Mouse (Mus musculus) ovary, postnatal 36 days (tissue): ENCODE results near the gene Tmem270.

Source experiments
- DNase-seq: peaks from one replicate; pipeline ENCODE4 v3.0.0; 2022; ENCODE audit warnings: low spot score, mixed read lengths

Gene Tmem270

GRCm38 (mm10) chr5:134887447-134888335, 18.8 kb downstream of the Tmem270 start:
- peak; percentile 19 for DNase-seq

- DNase-seq: peak; percentile 16
These were observed 23.5 kb downstream of the Tmem270 start for GRCm38 (mm10) chr5:134883077-134883476.

GRCm38 (mm10) chr5:134876801-134877200, 29.7 kb downstream of the Tmem270 start:
- DNase-seq: no peak

DNA sequence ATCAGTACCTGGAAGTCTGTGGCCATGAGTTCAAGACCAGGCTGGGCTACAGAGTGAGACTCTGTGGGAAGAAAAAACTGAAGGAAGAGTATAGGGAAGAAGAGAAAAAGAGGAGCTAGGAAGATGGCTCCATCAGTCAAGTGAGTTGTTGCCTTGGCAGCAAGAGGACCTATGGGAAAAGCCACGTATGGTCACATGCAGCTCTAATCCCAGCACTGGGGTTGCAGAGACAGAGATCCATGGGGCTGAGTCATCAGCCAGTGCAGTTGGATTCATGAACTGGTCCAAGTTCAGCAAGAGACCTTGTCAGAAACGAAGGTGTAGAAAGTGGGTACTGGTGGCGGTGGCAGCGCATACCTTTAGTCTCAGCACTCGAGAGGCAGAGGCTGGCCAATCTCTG, 31.3 kb downstream of the Tmem270 start:
- no peak for DNase-seq

GRCm38 (mm10) chr5:134873956-134874879, 32.3 kb downstream of the Tmem270 start:
- peak; percentile 42 for DNase-seq

GRCm38 (mm10) chr5:134873034-134873433, 33.5 kb downstream of the Tmem270 start:
- DNase-seq: no peak

GRCm38 (mm10) chr5:134872597-134872996, 33.9 kb downstream of the Tmem270 start:
- DNase-seq: no peak

DNA sequence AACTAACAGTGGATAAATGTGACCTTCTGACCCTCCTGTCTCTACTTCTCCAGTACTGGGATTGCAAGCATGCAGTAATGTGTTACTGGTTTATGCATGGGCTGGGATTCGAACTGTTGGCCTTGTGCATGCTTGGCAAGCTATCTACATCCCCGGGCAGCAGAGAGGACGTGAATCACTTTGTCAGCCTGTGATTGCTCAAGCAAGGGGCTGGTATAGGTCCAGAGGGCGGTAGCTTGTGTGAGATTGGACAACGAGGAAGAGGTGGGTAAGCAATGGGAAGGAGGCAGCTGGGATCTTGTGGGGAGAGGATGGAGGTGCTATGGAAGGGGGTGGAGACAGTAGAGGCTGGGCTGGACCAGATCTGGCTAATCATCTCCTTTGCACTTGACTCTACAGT, 38.0 kb downstream of the Tmem270 start:
- no peak for DNase-seq

DNA sequence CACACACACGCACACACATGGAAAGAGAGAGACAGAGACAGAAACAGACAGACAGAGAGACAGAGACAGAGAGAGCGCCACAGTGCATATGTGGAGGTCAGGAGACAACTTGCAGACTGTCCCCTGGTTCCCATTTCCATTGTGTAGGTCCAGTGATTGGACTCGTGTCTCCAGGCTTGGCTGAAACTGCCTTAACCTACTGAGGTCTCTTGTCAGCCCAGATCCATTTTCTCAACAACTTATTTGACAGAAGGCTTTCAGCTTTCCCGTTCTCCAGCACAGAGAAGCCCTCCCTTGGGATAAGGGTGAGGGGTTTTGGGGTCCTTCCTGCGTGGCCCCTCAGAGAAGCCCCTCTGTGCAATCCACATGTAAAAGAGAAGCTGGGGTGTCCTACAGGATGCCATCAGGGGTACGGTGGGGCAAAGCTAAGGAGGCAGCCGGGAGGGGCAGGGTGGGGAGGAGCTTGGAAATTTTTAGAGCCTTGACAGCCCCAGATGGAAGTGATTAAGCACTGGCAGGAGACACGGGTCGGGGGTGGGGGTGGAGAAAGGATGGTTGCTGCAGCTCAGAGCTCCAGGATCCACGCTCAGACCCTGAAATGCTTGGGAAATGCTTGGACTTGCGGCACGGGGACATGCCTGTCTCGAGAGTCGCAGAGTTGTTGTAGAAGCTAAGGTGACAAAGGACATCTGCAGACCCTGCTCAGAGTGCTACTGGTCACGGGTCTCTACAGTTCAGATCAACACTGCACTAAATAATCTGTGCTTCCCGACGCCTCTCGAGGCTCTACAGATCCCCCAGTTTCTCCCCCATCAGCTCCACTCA, 39.0 kb downstream of the Tmem270 start:
- DNase-seq: no peak

DNA sequence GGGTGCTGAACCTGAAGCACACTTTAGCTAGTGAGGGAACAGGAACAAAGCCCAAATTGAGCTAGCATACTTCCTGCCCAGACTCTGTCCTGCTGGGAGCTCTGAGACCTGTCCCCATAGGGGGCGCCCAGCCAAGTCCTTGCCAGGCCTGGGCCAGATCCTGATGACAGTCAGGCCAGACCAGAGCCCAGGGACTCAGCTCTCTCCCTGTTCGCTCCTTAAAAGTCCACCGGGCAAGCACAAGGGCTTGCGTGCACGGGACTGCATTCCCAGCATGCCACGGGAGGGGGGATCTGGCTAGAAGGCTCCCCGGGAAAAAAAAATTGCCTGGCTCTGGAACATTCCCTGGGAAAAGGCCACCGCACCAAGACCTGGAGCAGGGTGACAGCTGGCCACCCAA, 41.4 kb downstream of the Tmem270 start:
- DNase-seq: peak; percentile 28

- DNase-seq: no peak
These were observed 44.5 kb downstream of the Tmem270 start for GRCm38 (mm10) chr5:134861902-134862497.

DNA sequence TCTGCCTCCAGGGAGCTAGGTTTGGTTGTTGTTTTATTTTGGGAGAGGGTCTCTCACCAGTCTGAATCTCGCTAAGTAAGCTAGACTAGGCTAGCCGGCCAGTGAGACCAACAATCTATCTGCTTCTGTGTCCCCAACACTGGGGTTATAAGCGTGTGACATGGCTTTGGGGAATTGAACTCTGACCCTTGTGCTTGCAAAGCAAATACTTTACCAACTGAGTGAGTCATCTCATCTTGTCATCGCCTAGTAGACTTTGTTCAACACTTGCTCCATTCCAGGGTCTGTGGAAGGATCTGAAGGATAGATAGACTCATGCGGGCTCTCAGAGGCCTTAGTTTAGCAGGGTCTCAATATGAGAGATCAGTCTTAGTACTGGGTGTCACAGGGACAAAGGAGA, 47.3 kb downstream of the Tmem270 start:
- no peak for DNase-seq

DNA sequence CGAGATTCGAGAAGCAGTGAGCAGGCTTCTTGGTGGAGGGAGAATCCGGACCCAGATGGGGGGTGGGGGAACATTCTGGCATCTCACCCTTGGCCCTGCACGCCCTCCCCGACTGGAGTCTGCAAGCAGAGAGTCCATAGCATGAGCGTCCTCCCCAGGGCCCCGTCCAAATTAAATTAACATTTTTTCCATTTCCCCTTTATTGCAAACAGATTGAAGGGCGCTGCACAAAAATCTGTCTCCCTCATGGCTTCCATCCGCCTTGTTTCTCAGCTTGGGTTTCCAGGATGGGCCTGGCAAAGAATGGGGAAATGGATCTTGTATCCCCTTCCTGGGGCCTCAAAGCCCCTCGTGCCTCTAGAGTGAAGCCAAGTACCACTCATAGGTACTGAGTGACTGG, 48.2 kb downstream of the Tmem270 start:
- no peak for DNase-seq

DNA sequence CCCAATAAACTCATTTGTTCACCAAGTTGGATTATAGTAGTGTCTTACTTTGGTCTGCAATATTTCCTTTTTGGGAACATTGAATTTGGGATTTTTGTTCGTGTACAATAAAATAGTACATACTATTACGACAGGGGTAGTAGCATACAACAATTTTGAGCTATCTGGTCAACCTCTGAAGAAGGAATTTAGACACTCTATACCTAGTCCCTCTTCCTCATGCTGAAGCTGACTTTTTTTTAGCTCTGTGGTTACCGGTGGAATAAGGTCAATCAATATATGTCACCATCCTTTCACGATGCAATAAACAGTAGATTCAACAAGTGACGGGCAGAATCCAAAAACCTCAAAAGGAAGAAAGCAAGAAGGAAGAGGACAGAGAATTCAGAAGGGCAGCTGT, 53.7 kb downstream of the Tmem270 start:
- no peak for DNase-seq
